Mouse (Mus musculus) myocyte (in vitro differentiated cells): ENCODE data around the gene A730049H05Rik. TPM values are rescaled to one million over a fixed set of nuclear protein-coding genes. Genes with fewer than 3 reads are reported as not detected.
A peak's percentile ranks its signal among the peaks of the same experiment; 100 is the strongest.

Experiments
- H3K27me3 ChIP-seq: one replicate; pipeline ENCODE4 v1.6.1; 2011; ENCODE audit not compliant: control insufficient read depth, insufficient read depth, insufficient read length
- H3K36me3 ChIP-seq: one replicate; pipeline ENCODE4 v1.6.1; 2011; ENCODE audit not compliant: control insufficient read depth, insufficient read depth
- H3K4me2 ChIP-seq: one replicate; pipeline ENCODE4 v1.6.1; 2011; ENCODE audit warnings: low read depth, control low read depth
- H3K4me3 ChIP-seq: one replicate; pipeline ENCODE4 v1.5.1; 2011; ENCODE audit warnings: mild to moderate bottlenecking, control low read depth, moderate library complexity
- H3K79me2 ChIP-seq: one replicate; pipeline ENCODE4 v1.6.1; 2011; ENCODE audit not compliant: control insufficient read depth, insufficient read depth
- H3ac ChIP-seq: one replicate; pipeline ENCODE4 v1.6.1; 2011; ENCODE audit not compliant: control insufficient read depth, insufficient read length
- CEBPB ChIP-seq: IDR thresholded peaks from 2 replicates; pipeline ENCODE4 v1.6.1; 2011; ENCODE audit warnings: mild to moderate bottlenecking, moderate library complexity; ENCODE audit not compliant: poor library complexity, insufficient read depth, severe bottlenecking
- E2F4 ChIP-seq: IDR thresholded peaks from one replicate; pipeline ENCODE4 v1.6.1; 2011; ENCODE audit warnings: mild to moderate bottlenecking, control low read depth, moderate library complexity; ENCODE audit not compliant: insufficient read depth
- MAX ChIP-seq: IDR thresholded peaks from one replicate; pipeline ENCODE4 v1.6.1; 2011; ENCODE audit warnings: low read depth, mild to moderate bottlenecking, control low read depth
- MYOD1 ChIP-seq, 3 experiments: IDR thresholded peaks; one replicate each; pipeline ENCODE4 v1.6.1; 2011; ENCODE audit warnings: control low read depth in 2 of 3, low read depth in 2 of 3, mild to moderate bottlenecking in 2 of 3, moderate library complexity in 1 of 3; ENCODE audit not compliant: insufficient read length in 2 of 3, control insufficient read depth in 1 of 3
- MYOG ChIP-seq, 3 experiments: IDR thresholded peaks; one replicate each; pipeline ENCODE4 v1.6.1; 2011; ENCODE audit warnings: control low read depth in 2 of 3, low read depth in 2 of 3, mild to moderate bottlenecking in 2 of 3; ENCODE audit not compliant: insufficient read length in 2 of 3, control insufficient read depth in 1 of 3, insufficient read depth in 1 of 3
- POLR2A ChIP-seq: IDR thresholded peaks from one replicate; pipeline ENCODE4 v1.6.1; 2011; ENCODE audit warnings: low read depth, mild to moderate bottlenecking, control low read depth, moderate library complexity; ENCODE audit not compliant: insufficient read length
- POLR2AphosphoS2 ChIP-seq: IDR thresholded peaks from one replicate; pipeline ENCODE4 v1.6.1; 2011; ENCODE audit warnings: low read depth, control low read depth; ENCODE audit not compliant: insufficient read length
- REST ChIP-seq: IDR thresholded peaks from one replicate; pipeline ENCODE4 v1.6.1; 2011; ENCODE audit warnings: mild to moderate bottlenecking, control low read depth, moderate library complexity; ENCODE audit not compliant: insufficient read depth, insufficient read length
- SRF ChIP-seq: IDR thresholded peaks from one replicate; pipeline ENCODE4 v1.6.1; 2011; ENCODE audit warnings: low read depth; ENCODE audit not compliant: control insufficient read depth, insufficient read length
- TCF12 ChIP-seq: IDR thresholded peaks from one replicate; pipeline ENCODE4 v1.6.1; 2011; ENCODE audit warnings: mild to moderate bottlenecking, control low read depth; ENCODE audit not compliant: poor library complexity, insufficient read depth, severe bottlenecking
- TCF3 ChIP-seq: IDR thresholded peaks from one replicate; pipeline ENCODE4 v1.6.1; 2011; ENCODE audit warnings: low read depth, control low read depth; ENCODE audit not compliant: insufficient read length
- USF1 ChIP-seq: IDR thresholded peaks from one replicate; pipeline ENCODE4 v1.6.1; 2011; ENCODE audit warnings: low read depth, mild to moderate bottlenecking, control low read depth, moderate library complexity
- polyA plus RNA-seq: library from polyadenylated mRNA; unstranded; fragments of >200 nt; fragmentation: generic; extraction: Trizol; gene quantifications from one replicate; pipeline ENCODE4 v1.2.1, GENCODE M21; 2012; ENCODE audit warnings: missing spikeins

The A730049H05Rik gene
- polyA plus RNA-seq, 1 experiment = 0.12 TPM

GRCm38 (mm10) chr6:92786701-92787375 is 29.4 kb upstream of the A730049H05Rik start:
- Histone ChIP-seq H3K27me3 (no peaks in the 10 kb centered on the region), H3ac (no peak overlapping the region), H3K79me2 (no peaks in the 10 kb centered on the region), H3K36me3 (no peaks in the 10 kb centered on the region), H3K4me2 (peak overlapping the region; percentile 71), H3K4me3 (no peak overlapping the region)
- no peak for TF ChIP-seq REST
- no peak for TF ChIP-seq MAX
- no peak for TF ChIP-seq MYOD1 (IDR thresholded peaks at IDR 0.05; ENCODE audit: control insufficient read depth in 1 of 3, insufficient read length in 2 of 3, low read depth in 2 of 3)
- TF ChIP-seq TCF3 = no peak
- TF ChIP-seq E2F4 = no peak
- no peak for TF ChIP-seq POLR2A
- TF ChIP-seq MYOG (IDR thresholded peaks at IDR 0.05; ENCODE audit: control insufficient read depth in 1 of 3, insufficient read depth in 1 of 3, insufficient read length in 2 of 3, low read depth in 2 of 3) = no peak
- no peak for TF ChIP-seq SRF
- no peak for TF ChIP-seq TCF12
- no peak for TF ChIP-seq CEBPB
- no peak for TF ChIP-seq POLR2AphosphoS2
- no peak for TF ChIP-seq USF1

DNA sequence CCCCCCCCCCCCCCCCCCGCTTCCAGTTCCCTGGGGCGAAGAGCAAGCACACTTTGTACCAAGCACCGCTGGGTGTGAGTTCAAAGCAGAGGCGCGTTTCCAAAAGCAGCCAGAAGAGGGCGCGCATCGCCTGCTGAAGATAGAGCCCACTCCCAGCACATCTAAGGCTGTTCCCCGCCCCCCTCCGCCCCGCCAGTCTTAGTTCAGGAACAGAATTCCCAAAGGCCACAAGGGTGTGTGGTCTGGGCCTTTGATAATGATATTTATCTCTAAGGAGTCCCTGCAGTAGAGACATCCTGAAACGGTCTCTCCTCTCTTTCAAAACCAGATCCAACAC is 28.9 kb upstream of the A730049H05Rik start:
- Histone ChIP-seq H3K4me2 (peak overlapping the region; percentile 71), H3K4me3 (no peak overlapping the region), H3K79me2 (no peaks in the 10 kb centered on the region), H3ac (no peak overlapping the region), H3K27me3 (no peaks in the 10 kb centered on the region), H3K36me3 (no peaks in the 10 kb centered on the region)
- TF ChIP-seq POLR2AphosphoS2 (no peak), USF1 (no peak), E2F4 (no peak), TCF12 (no peak), MYOG (IDR thresholded peaks at IDR 0.05; ENCODE audit: control insufficient read depth in 1 of 3, insufficient read depth in 1 of 3, insufficient read length in 2 of 3, low read depth in 2 of 3) (no peak), MYOD1 (IDR thresholded peaks at IDR 0.05; ENCODE audit: control insufficient read depth in 1 of 3, insufficient read length in 2 of 3, low read depth in 2 of 3) (no peak), SRF (no peak), REST (no peak), TCF3 (no peak), MAX (no peak), POLR2A (no peak), CEBPB (no peak)

- Histone ChIP-seq H3K27me3 (no peaks in the 10 kb centered on the region), H3K4me2 (no peak overlapping the region), H3K79me2 (no peaks in the 10 kb centered on the region), H3ac (no peak overlapping the region), H3K36me3 (no peaks in the 10 kb centered on the region), H3K4me3 (no peak overlapping the region)
- no peak for TF ChIP-seq POLR2A
- no peak for TF ChIP-seq MYOG (IDR thresholded peaks at IDR 0.05; ENCODE audit: control insufficient read depth in 1 of 3, insufficient read depth in 1 of 3, insufficient read length in 2 of 3, low read depth in 2 of 3)
- no peak for TF ChIP-seq TCF3
- TF ChIP-seq MAX = no peak
- TF ChIP-seq TCF12 = no peak
- no peak for TF ChIP-seq USF1
- TF ChIP-seq REST = no peak
Measured at GRCm38 (mm10) chr6:92793804-92794203, 22.5 kb upstream of the A730049H05Rik start.

GRCm38 (mm10) chr6:92801462-92801861 is 14.8 kb upstream of the A730049H05Rik start:
- Histone ChIP-seq H3K27me3 (no peaks in the 10 kb centered on the region), H3K4me3 (no peak overlapping the region), H3K36me3 (no peaks in the 10 kb centered on the region), H3K4me2 (no peak overlapping the region), H3K79me2 (no peaks in the 10 kb centered on the region), H3ac (no peak overlapping the region)
- TF ChIP-seq POLR2A (no peak), CEBPB (no peak), TCF12 (no peak), SRF (no peak), MYOG (IDR thresholded peaks at IDR 0.05; ENCODE audit: control insufficient read depth in 1 of 3, insufficient read depth in 1 of 3, insufficient read length in 2 of 3, low read depth in 2 of 3) (no peak)

DNA sequence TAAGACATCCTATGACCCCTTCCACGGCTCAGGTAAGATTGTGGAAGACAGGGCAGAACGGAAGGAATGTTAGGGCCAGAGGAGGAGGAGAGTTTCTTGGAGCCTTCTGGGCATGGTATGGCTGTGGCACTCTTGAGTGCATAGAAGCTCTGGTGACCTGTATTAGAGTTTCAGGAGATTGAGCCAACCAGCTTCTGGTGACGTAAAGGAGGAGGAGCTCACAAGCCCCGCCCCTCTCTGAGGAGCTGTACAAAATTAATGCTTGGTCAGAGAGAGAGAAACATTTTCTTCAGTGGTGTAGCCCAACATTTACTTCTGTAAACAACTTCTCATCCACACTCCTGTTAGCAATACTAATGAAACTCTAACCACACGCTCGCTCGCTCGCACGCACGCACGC is 13.9 kb upstream of the A730049H05Rik start:
- Histone ChIP-seq H3K4me2 (no peak overlapping the region), H3K36me3 (no peaks in the 10 kb centered on the region), H3ac (no peak overlapping the region), H3K79me2 (no peaks in the 10 kb centered on the region), H3K27me3 (no peaks in the 10 kb centered on the region), H3K4me3 (no peak overlapping the region)
- TF ChIP-seq SRF = no peak
- no peak for TF ChIP-seq USF1
- TF ChIP-seq MYOG (IDR thresholded peaks at IDR 0.05; ENCODE audit: control insufficient read depth in 1 of 3, insufficient read depth in 1 of 3, insufficient read length in 2 of 3, low read depth in 2 of 3) = no peak
- no peak for TF ChIP-seq POLR2AphosphoS2
- TF ChIP-seq MYOD1 (IDR thresholded peaks at IDR 0.05; ENCODE audit: control insufficient read depth in 1 of 3, insufficient read length in 2 of 3, low read depth in 2 of 3) = no peak
- TF ChIP-seq MAX = no peak
- TF ChIP-seq CEBPB = no peak
- no peak for TF ChIP-seq TCF12
- TF ChIP-seq TCF3 = no peak
- TF ChIP-seq REST = no peak
- no peak for TF ChIP-seq E2F4
- TF ChIP-seq POLR2A = no peak
